Mouse (Mus musculus) testis, postnatal 10 days (tissue): ENCODE data around the gene Btf3.
A peak's percentile ranks its signal among the peaks of the same experiment; 100 is the strongest.

Source experiments
- DNase-seq: peaks from one replicate; pipeline ENCODE4 v3.0.0; 2021; ENCODE audit warnings: low spot score

Btf3 gene

DNA sequence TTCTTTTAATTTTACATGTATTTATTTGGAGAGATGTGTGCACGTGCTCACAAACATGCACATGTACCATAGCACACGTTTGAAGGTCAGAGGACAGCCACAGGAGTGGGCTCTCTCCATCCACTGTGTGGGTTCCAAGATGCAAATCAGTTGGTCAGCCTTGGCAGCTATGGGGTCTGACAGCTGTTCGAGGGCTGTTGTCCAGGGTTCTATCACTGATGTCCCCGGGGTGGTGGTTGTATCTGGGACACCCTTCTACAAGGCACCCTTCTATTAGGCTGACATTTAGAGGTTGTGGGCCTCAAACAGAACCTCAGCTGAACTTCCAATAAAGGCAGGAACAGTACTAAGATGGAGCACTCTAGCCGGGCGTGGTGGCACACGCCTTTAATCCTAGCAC, 40.6 kb downstream of the Btf3 start:
- DNase-seq = no peak

DNA sequence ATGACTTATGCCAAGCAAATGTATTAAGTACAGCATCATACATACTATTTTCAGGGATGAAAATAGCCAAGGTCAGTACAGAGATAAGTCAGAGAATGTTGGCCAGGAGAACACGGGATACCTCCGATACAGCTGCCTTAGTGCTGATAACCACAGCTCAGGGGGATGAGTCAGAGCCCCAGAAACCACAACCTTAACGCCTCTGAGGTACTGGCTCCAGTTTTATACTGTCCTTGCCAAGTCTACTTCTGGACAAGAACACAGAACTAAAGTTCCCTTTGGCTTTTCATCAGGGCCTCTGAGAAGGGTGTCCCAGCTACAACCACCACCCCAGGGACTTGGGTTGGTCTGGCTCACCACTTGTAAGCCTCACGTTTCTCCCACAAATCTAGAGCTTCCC, 41.2 kb downstream of the Btf3 start:
- no peak for DNase-seq

DNA sequence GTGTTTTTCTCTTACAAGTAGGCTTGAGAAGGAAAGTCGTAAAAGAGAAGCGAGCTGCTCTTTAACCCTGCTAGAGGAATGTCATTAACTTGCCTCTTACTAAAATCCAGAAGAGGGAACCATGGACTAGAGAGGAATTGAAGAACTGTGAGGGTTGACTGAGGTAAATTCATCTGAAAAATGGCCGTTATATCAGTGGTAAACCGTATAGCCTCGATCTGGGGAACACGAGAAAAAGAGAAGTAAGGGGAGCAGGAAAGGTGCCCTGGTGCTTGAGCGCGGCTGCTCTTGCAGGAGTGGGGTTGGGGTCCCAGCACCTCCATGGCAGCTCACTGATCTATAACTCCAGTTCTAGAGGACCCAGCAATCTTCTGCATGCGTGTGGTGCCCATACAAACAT, 42.8 kb downstream of the Btf3 start:
- DNase-seq = no peak

GRCm38 (mm10) chr13:98264111-98264510, 52.7 kb downstream of the Btf3 start:
- no peak for DNase-seq

DNA sequence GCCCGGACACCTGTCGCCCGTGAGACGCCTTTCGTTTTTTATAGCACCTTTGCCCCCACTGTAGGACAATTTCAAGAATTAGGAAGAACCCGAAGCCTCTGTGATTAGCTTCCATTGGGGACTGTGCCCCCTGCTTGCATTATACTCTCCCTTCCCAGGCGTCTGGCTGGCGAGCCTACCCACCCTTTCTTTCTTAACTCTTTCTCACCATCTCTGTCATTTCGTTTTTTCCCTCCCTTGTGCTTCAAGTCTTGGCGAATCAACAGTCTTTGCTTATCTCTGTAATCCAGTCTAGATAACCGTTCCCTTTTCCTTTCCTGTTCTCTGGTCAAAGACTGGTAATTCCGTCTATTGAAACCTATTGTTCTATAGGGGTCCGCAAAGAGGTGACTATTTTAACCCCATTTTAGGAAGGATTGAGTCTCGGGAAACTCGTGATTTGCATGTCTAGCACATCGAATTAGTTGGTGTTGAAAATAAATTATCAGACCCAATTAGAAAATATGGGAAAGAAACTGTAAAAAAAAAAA, 53.3 kb downstream of the Btf3 start:
- no peak for DNase-seq

DNA sequence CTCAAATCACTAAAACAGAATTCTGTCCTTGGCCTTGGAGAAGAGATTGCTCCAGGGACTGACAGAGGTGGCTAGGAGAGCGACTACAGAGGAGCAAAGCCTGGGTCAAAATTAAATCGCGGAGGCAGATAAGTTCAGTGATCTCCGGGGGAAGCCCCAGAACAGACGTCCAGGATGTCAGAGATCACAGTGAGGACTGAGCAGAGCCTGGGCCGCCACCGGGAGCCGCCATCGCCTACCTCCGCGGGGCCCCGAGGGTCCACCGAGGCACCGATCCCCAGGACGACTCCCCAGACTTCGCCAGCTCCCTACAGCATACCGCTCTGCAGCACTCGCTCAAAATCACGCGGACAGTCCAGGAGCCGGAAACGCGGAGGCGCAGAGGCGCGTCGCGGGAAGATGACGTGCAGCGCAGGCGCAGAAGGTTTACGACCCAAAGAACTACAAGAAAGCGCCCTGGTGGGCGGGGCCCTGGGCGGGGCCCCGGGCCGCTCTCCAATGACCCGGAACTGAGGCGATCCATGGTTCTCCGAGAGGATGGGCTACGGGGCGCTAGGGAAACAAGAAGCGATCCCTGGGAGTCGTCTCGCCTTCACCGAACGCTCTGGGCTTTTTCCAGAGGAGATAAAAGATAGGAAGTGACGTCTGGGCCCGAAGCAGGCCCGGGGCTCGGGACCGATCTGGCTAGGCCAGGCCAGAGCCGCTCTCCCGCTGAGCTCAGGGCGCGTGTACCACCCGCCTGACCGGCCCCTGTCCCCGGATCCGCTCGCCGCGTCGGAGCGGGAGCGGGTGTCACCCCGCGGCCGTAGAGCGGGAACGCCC, 54.0 kb downstream of the Btf3 start, which contains the start of the genes Utp15 and Ankra2:
Gene Utp15, minus strand, starts transcription at position 406 of the 822 bp plus-strand sequence.
Gene Ankra2, plus strand, starts transcription at position 439 of the 822 bp plus-strand sequence.
- DNase-seq = peak; percentile 99
